Mouse (Mus musculus): ENCODE measurements around the gene Scamp5.

GRCm38 (mm10) chr9:57433097-57434032, 34.5 kb downstream of the Scamp5 start:
- TF ChIP-seq CTCF (IDR thresholded peaks at IDR 0.05; ENCODE audit: low read depth, low read length), result peak; percentile 88
- no peak for TF ChIP-seq POLR2A (IDR thresholded peaks at IDR 0.05; ENCODE audit: borderline replicate concordance, low read depth, low read length)

Data from bone marrow macrophage, adult 2 months (primary cell).